Mouse (Mus musculus) kidney, adult 2 months (tissue): ENCODE measurements around the gene 4930558K02Rik.

Experiments
- CTCF ChIP-seq: fragments of 200-500 bp; conservative IDR thresholded peaks from 2 replicates; pipeline ENCODE4 v1.5.1; 2011; ENCODE audit warnings: low read depth, mild to moderate bottlenecking, control low read depth, low read length, moderate library complexity, mixed read lengths; ENCODE audit not compliant: insufficient read depth, insufficient read length
- POLR2A ChIP-seq: fragments of 200-500 bp; IDR thresholded peaks from one replicate; pipeline ENCODE4 v1.6.1; 2011; ENCODE audit warnings: low read depth, low read length, control low read depth

GRCm38 (mm10) chr1:161920475-161921454, 58.7 kb downstream of the 4930558K02Rik start:
- TF ChIP-seq CTCF = no peak
- TF ChIP-seq POLR2A = no peak
